8 mouse cellular contexts compared by ENCODE assay signal in the genomic region with DNA sequence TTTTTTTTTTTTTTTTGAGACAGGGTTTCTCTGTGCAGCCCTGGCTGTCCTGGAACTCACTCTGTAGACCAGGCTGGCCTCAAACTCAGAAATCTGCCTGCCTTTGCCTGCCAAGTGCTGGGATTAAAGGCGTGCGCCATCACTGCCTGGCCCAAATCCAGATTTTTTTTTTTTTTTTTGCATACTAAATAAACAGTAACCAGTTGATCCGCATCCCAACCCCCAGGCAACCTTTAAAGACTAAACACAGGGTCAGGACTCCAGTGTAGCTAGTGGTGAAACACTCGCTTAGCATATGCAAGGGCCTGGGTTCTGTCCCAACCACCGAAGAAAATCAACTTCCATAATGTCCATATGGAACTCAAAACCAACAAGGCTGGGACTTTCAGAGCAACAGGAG. TPM values are rescaled to one million over a fixed set of nuclear protein-coding genes. Genes with fewer than 3 reads are reported as not detected.
DNase-seq lines count a peak whose midpoint lies in the region; ATAC-seq and TF ChIP-seq lines count a peak whose summit lies in the region.
"Not testable (repeated sequence)": the region's sequence is repeated elsewhere in the genome, so short reads cannot be mapped to it uniquely, and the experiment has no call there.

No protein-coding gene starts in this region.

- 44% methylated on average over 5 of the region's 5 CpGs for WGBS in forebrain, postnatal 0 days
- WGBS in kidney, adult 2 months, result 54% methylated on average over 5 of the region's 5 CpGs
- WGBS in liver, adult 2 months, result 22% methylated on average over 5 of the region's 5 CpGs
- WGBS in liver, postnatal 0 days (ENCODE audit: insufficient replicate concordance), result 70% methylated on average over 5 of the region's 5 CpGs
- WGBS in lung, embryonic 14.5 days, result 59% methylated on average over 5 of the region's 5 CpGs
- WGBS in lung, embryonic 16.5 days, result 52% methylated on average over 5 of the region's 5 CpGs

- not testable (repeated sequence) for H3K27ac ChIP-seq in forebrain, postnatal 0 days (ENCODE audit: low read depth, low read length); kidney, adult 2 months (ENCODE audit: insufficient read depth, low read depth, low read length); liver, adult 2 months (replicated peaks; ENCODE audit: insufficient read depth, low read depth, low read length); liver, postnatal 0 days (ENCODE audit: low read depth); lung, embryonic 14.5 days (ENCODE audit: low read depth); lung, embryonic 16.5 days (ENCODE audit: low read length)

- ATAC-seq in forebrain, postnatal 0 days, result 0 out of 2 replicates have a peak, but pooled peaks have one; percentile 8
- peak; percentile 49; the same call in 1 of the 2 replicates for ATAC-seq in liver, postnatal 0 days
- ATAC-seq in lung, embryonic 14.5 days (ENCODE audit: insufficient read depth), result not testable (repeated sequence)
- peak; percentile 31; the same call in 1 of the 2 replicates for ATAC-seq in lung, embryonic 16.5 days (ENCODE audit: low read depth)

- TF ChIP-seq CTCF in forebrain, postnatal 0 days (IDR thresholded peaks at IDR 0.05; ENCODE audit: low read depth); kidney, adult 2 months (conservative IDR thresholded peaks at IDR 0.05; ENCODE audit: insufficient read depth, insufficient read length, low read depth, low read length); liver, adult 2 months (IDR thresholded peaks at IDR 0.05; ENCODE audit: low read depth, low read length); liver, postnatal 0 days (IDR thresholded peaks at IDR 0.05; ENCODE audit: low read depth); lung, embryonic 14.5 days (IDR thresholded peaks at IDR 0.05; ENCODE audit: low read depth): not testable (repeated sequence)

- not testable (repeated sequence) for TF ChIP-seq EP300 in liver, postnatal 0 days (IDR thresholded peaks at IDR 0.05; ENCODE audit: low read depth)

- not testable (repeated sequence) for TF ChIP-seq POLR2A in kidney, adult 2 months (IDR thresholded peaks at IDR 0.05; ENCODE audit: low read depth, low read length); liver, adult 2 months (IDR thresholded peaks at IDR 0.05; ENCODE audit: extremely low read depth, insufficient read depth, low read length)

- H3K4me1 ChIP-seq in forebrain, postnatal 0 days (ENCODE audit: insufficient read depth); kidney, adult 2 months (ENCODE audit: control insufficient read depth, insufficient read depth, low read length); liver, adult 2 months (ENCODE audit: control insufficient read depth, insufficient read depth, low read length); liver, postnatal 0 days (ENCODE audit: insufficient read depth); lung, embryonic 14.5 days (ENCODE audit: insufficient read depth); lung, embryonic 16.5 days (replicated peaks; ENCODE audit: control insufficient read depth, insufficient read depth, low read length): not testable (repeated sequence)

- not testable (repeated sequence) for H3K9me3 ChIP-seq in forebrain, postnatal 0 days (ENCODE audit: low read length); liver, postnatal 0 days (ENCODE audit: low read length); lung, embryonic 14.5 days (ENCODE audit: low read depth, low read length); lung, embryonic 16.5 days (ENCODE audit: control insufficient read depth, low read length)

- not testable (repeated sequence) for H3K79me2 ChIP-seq in liver, adult 2 months (ENCODE audit: control insufficient read depth, insufficient read depth, low read length)

- not testable (repeated sequence) for H3K4me3 ChIP-seq in forebrain, postnatal 0 days (ENCODE audit: low read depth, low read length); kidney, adult 2 months (ENCODE audit: insufficient read depth, low read depth, low read length); liver, adult 2 months (ENCODE audit: insufficient read depth, low read depth, low read length); liver, postnatal 0 days (ENCODE audit: low read depth, low read length); lung, embryonic 14.5 days (ENCODE audit: low read depth, low read length); lung, embryonic 16.5 days (ENCODE audit: low read length)

- H3K4me2 ChIP-seq in forebrain, postnatal 0 days (ENCODE audit: low read depth); liver, postnatal 0 days (ENCODE audit: low read depth, low read length); lung, embryonic 14.5 days; lung, embryonic 16.5 days (ENCODE audit: low read depth, low read length): not testable (repeated sequence)

- H3K27me3 ChIP-seq in forebrain, postnatal 0 days (ENCODE audit: insufficient read depth, low read length); kidney, adult 2 months (replicated peaks; ENCODE audit: control insufficient read depth, insufficient read depth, low read length); liver, adult 2 months (ENCODE audit: control insufficient read depth, insufficient read depth, low read length); liver, postnatal 0 days (ENCODE audit: insufficient read depth, low read length); lung, embryonic 14.5 days (ENCODE audit: insufficient read depth, low read length); lung, embryonic 16.5 days (ENCODE audit: control insufficient read depth, insufficient read depth, low read depth, low read length): not testable (repeated sequence)

- not testable (repeated sequence) for H3K9ac ChIP-seq in forebrain, postnatal 0 days; liver, adult 2 months (ENCODE audit: low read depth, low read length); liver, postnatal 0 days (replicated peaks); lung, embryonic 14.5 days; lung, embryonic 16.5 days (ENCODE audit: low read length)

- peaks cover 26% of the 10 kb centered on the region for H3K36me3 ChIP-seq in forebrain, postnatal 0 days (ENCODE audit: insufficient read depth)
- not testable (repeated sequence) for H3K36me3 ChIP-seq in kidney, adult 2 months (ENCODE audit: control insufficient read depth, insufficient read depth, low read length); lung, embryonic 16.5 days (ENCODE audit: control insufficient read depth, insufficient read depth, low read length)
- peaks cover 19% of the 10 kb centered on the region; the same call in 1 of the 2 replicates for H3K36me3 ChIP-seq in liver, adult 2 months (ENCODE audit: control insufficient read depth, insufficient read depth, low read length)
- peaks cover 93% of the 10 kb centered on the region for H3K36me3 ChIP-seq in liver, postnatal 0 days (replicated peaks; ENCODE audit: insufficient read depth, low read length)
- peaks cover 34% of the 10 kb centered on the region; the same call in 1 of the 2 replicates for H3K36me3 ChIP-seq in lung, embryonic 14.5 days (ENCODE audit: insufficient read depth)

- DNase-seq in NIH3T3 (ENCODE audit: low read depth), result peak; percentile 14
- DNase-seq in fat pad, adult 2 months (ENCODE audit: extremely low read depth, low read depth, low spot score), result peak; percentile 64
- DNase-seq in forebrain, postnatal 0 days, result peak; percentile 36
- peak; percentile 29 for DNase-seq in kidney, adult 2 months
- peak; percentile 83 for DNase-seq in liver, adult 2 months (ENCODE audit: extremely low read depth, low read depth, low spot score)
- DNase-seq in liver, postnatal 0 days, result not testable (repeated sequence)
- peak; percentile 46 for DNase-seq in lung, embryonic 14.5 days

RNA-seq across cellular contexts. Expression of a gene that starts 11.5 kb away (rescaled TPM):
- total RNA-seq in forebrain, postnatal 0 days (2014; rRNA removed), result 21.9 and 31.8 TPM in 2 replicates
- polyA plus RNA-seq in forebrain, postnatal 0 days (2015; fragmentation: Nextera tagmentation; extraction: Ambion mirVana), result 16.4 and 17.3 TPM in 2 replicates
- polyA plus RNA-seq in kidney, adult 2 months (2012; rRNA removed), result 7.9 and 8.7 TPM in 2 replicates
- 5.4 and 7.1 TPM in 2 replicates for total RNA-seq in liver, adult 2 months (2014; rRNA removed)
- 3.1 and 3.2 TPM in 2 replicates for polyA plus RNA-seq in liver, adult 2 months (2012; rRNA removed)
- polyA plus RNA-seq in liver, postnatal 0 days (2015; fragmentation: Nextera tagmentation; extraction: Ambion mirVana), result 7.2 and 9.1 TPM in 2 replicates
- polyA plus RNA-seq in lung, embryonic 14.5 days (2014; fragmentation: Nextera tagmentation; extraction: Ambion mirVana), result 47.8 and 54.4 TPM in 2 replicates
- polyA plus RNA-seq in lung, embryonic 16.5 days (2015; fragmentation: Nextera tagmentation; extraction: Ambion mirVana), result 37.7 and 39.5 TPM in 2 replicates

RNA-seq across cellular contexts. Expression of a gene that starts 22.4 kb away (rescaled TPM):
- 33.7 and 35.4 TPM in 2 replicates for total RNA-seq in forebrain, postnatal 0 days (2014; rRNA removed)
- 8.3 and 10.4 TPM in 2 replicates for polyA plus RNA-seq in forebrain, postnatal 0 days (2015; fragmentation: Nextera tagmentation; extraction: Ambion mirVana)
- 16.4 and 16.5 TPM in 2 replicates for polyA plus RNA-seq in kidney, adult 2 months (2012; rRNA removed)
- 12.4 and 13.9 TPM in 2 replicates for total RNA-seq in liver, adult 2 months (2014; rRNA removed)
- 13.6 and 13.7 TPM in 2 replicates for polyA plus RNA-seq in liver, adult 2 months (2012; rRNA removed)
- 46.2 and 53.3 TPM in 2 replicates for polyA plus RNA-seq in liver, postnatal 0 days (2015; fragmentation: Nextera tagmentation; extraction: Ambion mirVana)
- 17.8 and 18.9 TPM in 2 replicates for polyA plus RNA-seq in lung, embryonic 14.5 days (2014; fragmentation: Nextera tagmentation; extraction: Ambion mirVana)
- polyA plus RNA-seq in lung, embryonic 16.5 days (2015; fragmentation: Nextera tagmentation; extraction: Ambion mirVana), result 13.8 and 14.3 TPM in 2 replicates
